Mouse (Mus musculus): ENCODE measurements at regions not wholly inside any gene's neighbourhood (a gene's known extent, or its start where the extent isn't known, plus 50 kb on each side); places are given as distances from the start of the nearest gene placed in this dataset.

DNA sequence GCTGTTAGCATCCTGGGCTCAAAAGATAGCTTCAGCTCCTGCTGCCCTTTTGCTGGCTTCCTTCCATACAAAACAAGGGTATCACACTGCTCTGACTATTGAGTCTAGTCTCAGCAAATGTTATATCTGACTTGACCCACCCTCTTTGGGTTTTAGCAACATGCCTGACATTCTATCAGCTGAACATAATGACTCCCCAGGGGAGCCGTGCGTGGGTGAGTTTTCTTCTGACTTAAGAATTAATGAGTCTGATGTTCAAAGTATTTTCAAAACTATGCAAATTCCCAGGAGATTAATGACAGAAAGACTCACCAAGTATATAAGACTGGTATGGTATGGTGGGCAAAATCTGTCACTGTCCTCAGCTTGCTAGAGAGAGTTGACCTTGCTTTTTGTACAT lies 159.0 kb downstream of the Pmp22 start:
- DNase-seq (ENCODE audit: low read depth), result no peak

DNA sequence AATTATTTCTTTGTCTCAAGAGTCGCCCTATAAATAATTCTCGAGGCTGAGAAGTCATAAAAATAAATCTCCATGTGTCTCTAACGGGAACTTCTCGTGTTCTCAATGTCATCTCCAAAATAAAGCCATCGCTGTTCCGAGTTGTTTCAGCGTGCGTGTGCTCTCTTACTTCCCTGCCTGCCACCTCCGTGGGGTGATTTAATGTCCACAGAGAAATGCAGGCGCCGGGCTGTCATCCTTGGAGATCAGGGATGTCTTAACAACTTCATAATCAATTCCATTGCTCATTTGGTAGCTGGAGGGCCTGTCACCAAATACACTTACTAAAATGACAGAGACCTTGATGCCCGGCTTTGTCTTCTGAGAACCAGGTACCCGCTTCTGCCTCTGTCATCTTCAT lies 161.8 kb downstream of the Pmp22 start:
- no peak for DNase-seq (ENCODE audit: low read depth)

DNA sequence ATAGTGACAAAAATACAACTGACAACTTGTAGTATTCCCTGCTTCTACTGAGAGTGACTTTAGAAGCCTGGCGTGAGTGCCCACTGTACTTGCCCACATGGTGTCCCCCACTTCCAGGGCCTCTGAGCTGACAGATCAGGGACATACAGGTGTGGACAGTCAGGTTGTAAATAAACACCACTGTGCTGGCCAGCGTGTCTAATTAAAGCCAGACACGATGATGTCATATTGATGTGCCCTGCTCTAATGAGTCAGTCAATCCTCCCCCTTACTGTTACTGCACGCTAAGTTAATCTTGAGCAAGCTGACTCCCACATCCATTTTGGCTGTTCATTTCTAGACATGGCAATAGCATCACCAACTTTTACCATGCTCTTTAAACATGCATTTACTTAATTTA lies 164.7 kb downstream of the Pmp22 start:
- no peak for DNase-seq (ENCODE audit: low read depth)

DNA sequence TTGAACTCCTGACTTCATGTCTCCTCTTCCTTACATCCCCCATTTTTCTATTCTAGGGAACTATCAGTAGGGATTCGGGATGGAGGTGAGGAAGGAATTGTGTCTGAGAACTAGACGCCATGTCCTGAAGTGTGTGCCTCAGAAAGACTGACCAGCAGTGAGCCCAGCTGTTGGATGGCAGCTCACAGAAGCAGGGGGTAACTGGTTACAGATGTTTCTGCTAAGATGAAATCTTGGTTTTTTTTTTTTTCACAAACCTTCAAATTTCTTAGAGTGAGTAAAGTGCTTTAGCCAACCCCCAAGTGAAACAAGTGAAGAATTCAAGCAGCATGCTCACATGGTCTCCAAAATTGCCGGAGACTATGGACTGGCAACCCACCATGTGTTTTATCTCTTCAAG lies 165.7 kb downstream of the Pmp22 start:
- DNase-seq (ENCODE audit: low read depth), result no peak

DNA sequence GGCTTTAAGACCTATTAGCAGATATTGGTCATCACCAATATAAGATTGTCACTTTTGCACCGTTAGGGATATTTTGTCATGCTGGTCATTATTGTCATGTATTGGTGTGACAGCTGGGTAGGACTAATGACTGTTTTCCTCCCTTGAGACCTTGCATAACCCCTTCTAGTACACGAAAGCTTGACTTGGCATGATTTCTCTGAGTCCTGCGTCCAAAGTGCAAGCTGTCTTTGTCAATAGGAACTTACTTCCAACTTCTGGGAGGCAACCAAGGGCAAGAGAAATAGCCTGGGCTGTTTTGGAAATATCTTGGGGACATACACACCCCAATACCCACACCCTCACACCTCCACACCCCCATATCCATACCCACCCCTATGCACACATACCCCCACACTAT lies 167.7 kb downstream of the Pmp22 start:
- DNase-seq (ENCODE audit: low read depth), result no peak

DNA sequence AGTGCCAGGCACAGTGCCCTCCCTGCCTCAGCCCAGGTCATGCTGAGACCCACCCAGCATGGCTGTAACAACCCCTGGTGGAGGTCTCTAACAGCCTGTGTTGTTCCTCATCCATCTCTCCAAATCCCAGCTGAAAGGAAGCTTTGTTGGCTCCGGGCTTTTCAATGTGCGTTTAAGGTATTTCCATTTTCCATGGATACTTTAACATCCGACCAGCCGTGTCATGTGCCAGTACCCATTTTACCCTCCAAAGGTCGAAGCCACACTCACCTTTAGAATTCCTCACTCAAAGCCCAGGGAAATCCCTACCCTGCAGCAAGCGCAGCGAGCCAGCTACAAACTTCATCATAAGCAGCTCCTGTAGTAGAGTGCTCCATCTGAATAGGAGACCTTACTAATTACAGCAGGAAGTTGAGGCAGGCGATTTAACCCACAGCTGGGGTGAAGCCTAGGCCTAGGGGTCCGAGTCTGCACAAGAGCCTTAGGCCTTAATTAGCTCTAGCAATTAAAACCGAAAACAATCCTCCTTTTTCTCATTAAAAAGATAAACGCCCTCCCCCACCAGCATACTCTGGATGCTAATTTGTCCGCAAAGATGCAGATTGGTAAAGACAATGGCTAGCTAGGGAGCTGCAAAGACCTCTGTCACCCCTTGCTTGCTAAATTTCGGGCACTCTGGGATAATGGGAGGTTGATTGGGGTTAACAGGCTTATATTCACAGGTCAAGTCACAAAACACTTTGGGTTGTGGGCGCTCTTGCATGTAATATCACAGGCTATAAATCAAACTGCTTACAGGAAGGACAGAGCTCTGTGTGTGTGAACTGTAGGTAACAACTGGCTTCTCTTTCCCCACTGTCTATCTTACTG lies 171.2 kb downstream of the Pmp22 start:
- no peak for DNase-seq (ENCODE audit: low read depth)

DNA sequence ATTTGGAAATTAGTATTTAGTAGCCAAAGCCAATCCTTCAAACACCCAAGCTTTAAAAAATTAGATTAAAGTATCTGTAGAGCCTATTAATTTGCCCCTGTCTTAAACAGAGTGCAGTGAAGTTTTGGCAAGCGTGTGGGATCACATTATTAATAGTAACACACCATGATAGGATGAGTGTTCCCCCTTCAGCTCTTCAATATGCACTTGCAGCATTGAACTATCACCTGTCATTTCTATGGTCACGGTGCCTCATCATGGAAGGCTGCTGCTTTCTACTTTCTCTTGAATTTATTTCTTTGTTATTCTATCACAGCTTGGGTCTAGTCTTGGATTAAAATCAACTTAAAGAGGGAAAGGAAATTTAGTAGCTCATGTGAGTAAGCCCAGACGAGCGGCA lies 196.4 kb downstream of the Pmp22 start:
- no peak for DNase-seq (ENCODE audit: low read depth)

DNA sequence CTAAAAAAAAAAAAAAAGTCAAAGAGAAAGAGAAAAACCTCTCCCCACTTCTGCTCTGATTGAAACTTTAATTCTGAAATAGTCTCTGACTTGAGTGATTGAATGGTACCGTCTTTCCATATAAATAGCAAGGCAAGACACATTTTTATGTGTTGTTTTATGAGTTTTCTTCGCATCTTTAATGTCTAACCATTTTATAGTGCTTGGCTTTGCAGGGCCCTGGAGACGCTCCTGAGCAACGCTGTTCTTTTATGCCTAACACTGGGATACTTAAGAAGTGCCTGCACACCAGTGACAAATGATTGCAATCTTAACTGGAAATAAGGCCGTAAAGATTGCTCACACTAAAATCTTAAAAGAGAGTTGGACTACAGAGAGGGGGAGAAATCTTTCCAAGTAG lies 198.1 kb downstream of the Pmp22 start:
- DNase-seq (ENCODE audit: low read depth), result no peak

DNA sequence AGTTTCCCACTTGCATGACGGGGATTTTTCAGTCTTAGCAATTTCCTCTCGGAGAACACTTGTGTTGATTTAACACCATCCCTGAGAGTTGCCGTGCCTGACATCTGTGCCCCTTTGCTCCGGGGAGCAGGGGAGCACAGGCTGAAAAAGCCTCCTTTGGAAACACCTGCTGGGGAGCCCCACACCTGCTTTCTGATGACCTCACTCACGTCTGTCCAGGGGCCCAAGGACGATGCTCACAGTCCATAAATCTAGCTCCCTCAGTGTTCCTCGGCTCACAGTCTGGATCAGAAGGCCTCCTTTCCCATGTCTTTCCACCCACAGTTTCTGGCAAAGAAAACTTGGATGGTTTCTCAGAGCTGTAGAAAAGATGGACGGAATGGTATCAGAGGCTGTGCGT lies 208.7 kb downstream of the Pmp22 start:
- DNase-seq (ENCODE audit: low read depth), result no peak

DNA sequence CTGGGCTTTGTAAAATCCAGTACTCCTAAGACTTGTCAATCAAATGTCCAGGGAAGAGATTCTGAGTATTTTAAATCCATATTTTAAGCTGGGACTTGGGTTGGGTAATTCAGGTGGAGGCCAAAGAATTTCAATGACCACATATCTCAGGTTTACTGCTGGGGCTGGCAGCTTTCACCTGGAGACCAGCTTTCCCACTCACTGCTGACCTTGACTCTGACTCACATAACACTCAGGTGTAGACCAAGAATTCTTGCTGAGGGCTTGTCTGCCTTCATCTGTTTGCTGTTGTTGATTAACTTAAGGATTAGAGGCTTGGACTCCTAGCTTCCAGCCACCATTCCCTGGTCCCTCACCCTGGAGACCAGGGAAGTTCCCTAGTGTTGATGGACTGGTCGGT lies 209.5 kb downstream of the Pmp22 start:
- DNase-seq (ENCODE audit: low read depth), result no peak

DNA sequence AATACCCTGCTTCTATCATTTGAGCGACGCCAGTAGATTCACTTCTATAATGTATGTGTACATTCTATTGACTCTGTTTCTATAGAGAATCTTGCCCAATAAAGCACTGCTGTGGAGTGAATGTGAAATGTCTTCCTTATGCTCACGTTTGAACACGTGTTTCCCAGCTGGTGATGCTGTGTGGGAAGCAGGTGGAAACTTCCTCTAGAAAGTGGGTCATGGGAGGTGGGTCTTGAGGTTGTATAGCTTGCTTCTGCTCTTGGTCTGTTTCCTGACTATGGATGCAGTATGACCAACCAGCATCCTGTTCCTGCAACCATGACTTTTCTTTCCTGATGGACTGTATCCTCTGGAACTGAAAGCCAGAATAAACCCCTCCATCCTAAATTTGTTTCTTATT lies 216.9 kb downstream of the Pmp22 start:
- no peak for DNase-seq (ENCODE audit: low read depth)

DNA sequence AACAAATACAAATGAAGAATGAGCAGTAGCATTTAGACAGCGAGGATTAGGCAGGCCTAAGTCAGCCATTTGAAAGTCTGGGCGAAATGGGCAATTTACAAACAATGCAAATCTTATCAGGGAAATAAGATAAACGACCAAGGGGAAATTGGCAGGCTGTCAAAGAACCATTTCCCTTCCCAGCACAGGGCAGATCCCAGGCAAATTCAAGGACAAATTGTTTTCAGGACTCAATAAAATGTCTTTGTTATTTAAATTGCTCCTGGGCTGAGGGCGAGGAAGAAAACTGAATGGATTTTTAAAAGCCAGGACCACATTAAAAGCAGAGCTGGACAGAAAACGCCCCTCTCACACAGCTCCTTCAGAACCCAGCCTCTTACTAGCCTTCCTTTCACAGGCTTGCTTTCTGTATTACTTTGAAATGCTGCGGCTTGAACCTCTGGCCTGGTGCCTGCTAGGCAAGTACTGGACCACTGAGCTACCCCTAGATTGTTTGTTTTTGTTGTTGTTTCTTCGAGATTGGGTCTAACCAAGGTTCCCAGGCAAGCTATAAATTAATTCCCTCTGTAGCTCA lies 221.4 kb downstream of the Pmp22 start:
- no peak for DNase-seq (ENCODE audit: low read depth)

DNA sequence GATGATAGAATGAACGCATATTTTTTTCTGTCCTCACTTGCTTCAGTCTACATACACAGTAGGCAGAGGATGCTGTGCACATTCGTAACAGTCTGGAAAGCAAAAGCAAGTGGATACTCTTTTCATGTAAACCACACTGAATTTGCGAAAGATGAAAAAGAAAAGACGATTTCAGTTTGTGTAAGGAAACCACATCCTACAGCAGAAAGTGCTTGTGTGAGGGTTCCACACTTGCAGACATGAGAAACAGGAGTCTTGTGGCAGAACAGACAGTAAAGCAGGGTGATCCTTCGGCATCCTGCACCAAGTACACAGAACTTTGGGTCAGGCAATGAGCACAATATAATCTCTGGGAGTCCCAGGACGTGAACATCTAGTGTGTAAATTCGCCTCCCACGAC lies 223.2 kb downstream of the Pmp22 start:
- no peak for DNase-seq (ENCODE audit: low read depth)

DNA sequence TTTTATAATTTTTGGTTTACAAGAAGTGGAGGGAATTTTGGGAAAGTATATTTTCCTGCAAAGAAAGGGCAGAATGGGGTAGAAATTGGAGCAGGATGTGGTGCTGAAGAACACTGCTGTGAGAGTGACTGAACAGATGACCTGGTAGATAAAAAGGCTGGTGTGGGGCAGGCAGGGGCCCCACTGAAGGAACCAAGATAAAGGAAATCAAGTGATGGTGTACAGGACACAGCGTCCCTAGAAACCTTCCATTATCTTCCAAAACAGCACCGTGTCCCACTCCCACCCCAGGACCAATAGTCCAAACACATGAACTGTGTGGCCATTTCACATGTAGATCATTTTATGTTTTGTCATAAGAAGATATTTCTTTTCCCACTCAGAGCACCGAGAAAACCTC lies 224.2 kb downstream of the Pmp22 start:
- DNase-seq (ENCODE audit: low read depth), result no peak

DNA sequence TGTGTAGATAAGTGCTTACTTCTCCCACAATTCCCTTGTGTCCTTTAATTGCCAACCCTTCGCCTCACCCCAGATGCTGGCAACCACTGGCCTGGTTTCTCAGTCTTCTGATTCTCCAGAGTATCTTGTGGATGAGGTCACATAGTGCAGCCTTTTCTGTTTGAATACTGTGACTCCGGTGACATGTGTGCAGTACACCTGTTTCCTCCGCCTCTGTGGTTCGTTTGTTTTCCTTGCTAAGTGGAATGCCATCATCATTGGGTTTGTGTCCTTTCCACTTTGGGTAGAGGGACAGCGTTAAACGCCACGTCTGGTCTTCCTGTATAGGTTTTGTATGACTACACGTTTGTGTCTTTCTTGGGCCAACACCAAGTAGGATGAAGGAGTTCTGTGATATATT lies 224.9 kb downstream of the Pmp22 start:
- no peak for DNase-seq (ENCODE audit: low read depth)

DNA sequence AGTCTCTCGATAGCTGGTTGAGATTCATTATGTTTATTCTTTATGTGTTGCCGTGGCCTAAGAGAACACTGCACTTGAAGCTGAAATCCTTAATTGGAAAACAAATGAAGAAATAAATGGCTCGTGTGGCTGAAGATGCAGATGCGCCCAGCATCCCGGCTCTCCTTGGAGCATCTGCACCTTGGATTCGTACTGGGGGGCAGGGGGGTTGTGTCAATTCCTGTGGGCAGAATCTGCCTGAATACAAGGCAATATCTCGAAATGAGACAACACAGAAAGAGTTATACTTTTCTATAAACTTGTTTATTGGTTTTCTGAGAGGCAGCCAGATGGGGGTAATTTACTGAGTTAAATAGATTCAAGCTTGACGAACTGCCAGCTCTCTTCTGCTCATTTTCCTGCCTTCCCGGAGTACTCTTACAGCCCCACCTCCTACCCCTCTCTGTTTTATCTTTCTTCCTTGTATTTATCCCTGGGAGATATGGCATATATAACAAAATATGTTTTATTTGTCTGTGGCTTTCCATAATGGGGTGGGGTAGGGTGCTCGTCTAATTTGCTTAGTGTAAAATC lies 229.1 kb downstream of the Pmp22 start:
- DNase-seq (ENCODE audit: low read depth), result no peak

DNA sequence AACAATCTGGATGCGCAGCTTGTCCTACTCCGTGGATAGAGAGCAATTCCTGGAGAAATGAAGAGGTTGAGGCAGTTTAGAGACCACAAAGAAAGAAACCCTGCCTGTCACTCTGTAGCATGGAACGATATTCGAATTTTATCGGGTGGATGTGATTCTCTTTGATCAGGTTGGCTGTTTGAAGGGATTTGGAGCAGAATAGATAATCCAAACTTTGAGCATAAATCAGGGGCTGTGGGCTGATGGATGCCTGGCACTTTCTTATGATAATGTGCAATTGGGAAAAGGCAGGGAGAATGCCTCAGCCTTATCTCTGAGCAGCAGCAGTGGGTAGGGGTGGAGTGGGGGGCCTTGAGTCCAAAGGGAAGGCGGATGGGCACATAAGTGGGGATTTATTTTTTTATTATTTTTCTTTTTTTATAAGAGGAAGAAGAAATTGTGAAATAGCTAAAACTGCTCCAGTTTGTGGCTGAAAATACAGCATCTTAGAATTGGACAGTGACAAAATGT lies 239.0 kb downstream of the Pmp22 start:
- no peak for DNase-seq (ENCODE audit: low read depth)

DNA sequence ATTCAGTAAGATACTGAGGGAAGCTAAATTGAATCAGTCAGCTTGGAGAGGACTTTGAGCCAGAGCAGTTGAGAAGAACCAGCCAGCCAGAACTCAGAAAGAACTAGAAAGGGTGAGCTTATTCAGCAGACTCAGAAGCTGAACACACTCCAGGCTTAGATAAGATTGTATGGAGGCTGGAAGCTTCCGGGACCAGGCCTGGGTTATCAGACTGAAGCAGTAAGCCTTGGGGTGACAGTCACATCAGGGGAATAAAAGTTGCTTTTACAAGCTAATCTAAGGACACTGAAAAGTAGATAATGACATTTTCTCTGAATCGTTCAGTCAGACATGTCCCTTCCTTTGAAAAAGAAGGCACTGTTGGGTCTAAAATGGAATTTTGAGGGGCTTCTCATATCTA lies 240.7 kb downstream of the Pmp22 start:
- DNase-seq (ENCODE audit: low read depth), result no peak

DNA sequence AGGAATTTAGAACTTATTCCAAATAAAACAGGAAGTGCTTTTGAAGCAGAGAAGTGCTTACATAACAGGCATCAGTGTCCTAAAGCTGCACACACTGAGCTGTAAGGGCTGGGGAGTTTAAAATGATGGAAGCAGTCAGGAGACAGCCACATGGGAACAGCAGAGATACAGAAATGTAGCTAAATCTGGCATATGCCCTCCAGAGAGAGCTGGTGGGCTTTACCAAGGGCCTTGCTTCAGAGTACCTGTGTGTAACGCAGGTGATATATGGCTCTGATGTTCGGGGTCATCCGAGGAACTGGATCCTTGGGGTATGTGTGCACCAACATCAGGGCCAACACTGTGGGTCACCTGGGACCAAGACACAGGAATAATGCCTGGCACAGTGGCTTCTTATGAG lies 247.5 kb downstream of the Pmp22 start:
- no peak for DNase-seq (ENCODE audit: low read depth)

DNA sequence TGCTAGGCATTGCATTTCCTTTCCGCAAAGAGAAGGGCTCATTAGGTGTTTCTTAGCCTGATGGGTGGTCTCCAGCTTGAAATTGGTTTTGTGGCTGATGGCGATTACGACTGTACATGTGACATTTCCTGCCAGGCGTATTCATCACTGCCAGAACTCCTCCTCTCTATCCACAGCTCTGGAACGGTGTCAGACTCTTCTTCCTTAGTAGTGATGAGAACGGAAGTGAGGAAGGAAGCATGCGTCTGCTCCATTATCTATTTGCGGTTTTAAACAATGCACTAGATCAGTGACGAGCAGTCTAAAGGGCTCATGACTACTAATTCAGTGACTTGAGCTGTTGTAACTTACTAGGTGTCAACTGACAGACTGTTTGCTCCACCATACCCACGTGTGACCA lies 248.2 kb downstream of the Pmp22 start:
- no peak for DNase-seq (ENCODE audit: low read depth)

DNA sequence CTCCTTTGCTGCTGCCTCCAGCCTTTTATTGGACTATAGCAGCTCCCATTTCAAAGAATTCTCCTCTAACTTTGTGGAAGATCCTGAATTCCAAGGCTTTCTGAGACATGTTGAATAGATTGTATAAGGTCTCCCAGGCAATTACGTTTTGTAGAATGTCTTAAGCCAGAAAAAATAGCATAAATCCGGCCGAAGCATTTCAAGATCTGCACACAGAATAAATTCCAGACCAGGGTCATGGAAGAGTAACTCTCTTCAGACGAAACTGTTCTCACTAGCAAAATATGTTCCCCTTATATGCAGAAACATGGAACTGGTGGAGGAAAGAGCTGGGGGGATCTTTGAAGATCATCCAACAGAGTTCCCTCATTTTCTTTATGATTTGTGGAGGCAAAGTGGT lies 259.5 kb downstream of the Pmp22 start:
- no peak for DNase-seq (ENCODE audit: low read depth)

DNA sequence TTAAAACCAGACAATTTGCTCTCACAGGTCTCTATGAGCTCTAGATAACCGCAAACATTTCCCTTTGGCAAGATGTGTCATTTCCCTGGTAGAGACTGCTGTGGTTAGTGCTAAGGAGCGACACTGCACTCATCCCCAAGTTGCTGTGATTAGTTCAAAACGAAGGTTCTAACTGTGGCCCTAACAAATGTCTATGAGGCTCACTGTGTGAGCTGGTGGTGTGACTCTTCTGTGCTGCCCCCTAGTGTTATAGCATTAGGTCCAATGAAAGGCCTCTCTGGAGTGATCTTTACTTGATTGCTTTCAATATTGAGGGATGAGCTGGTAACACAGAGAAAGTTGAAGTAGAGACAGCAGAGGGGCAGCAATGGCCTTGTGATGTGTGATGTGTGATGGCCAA lies 262.7 kb downstream of the Pmp22 start:
- DNase-seq (ENCODE audit: low read depth), result no peak

DNA sequence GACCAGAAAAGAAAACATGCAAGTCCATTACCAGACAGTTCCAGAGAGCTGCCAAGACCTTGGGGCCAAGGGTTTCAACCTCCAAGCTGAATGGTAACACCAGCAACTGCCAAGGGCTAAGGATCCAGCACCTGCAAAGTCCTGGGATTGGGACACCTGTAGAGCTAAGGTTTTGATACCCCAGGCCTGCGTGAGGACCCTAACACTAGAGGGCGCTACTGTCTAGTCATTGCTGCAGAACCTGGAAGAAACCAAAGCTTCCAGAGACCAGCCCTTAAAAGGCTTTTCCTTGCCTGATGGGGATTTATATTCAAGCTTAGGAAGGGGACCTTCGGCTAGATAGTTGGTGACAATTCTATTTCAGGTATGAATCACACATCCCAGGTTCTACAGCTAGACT lies 263.6 kb downstream of the Pmp22 start:
- no peak for DNase-seq (ENCODE audit: low read depth)

Data from gonadal fat pad, adult 2 months (tissue).